Mouse (Mus musculus) CD4-positive, CD25-positive, alpha-beta regulatory T cell, adult 4 months (primary cell): ENCODE measurements around the gene Faap24. TPM values are rescaled to one million over a fixed set of nuclear protein-coding genes. Genes with fewer than 3 reads are reported as not detected.

Experiments
- ATAC-seq: one replicate; pipeline ENCODE4 v1.8.0; 2017
- polyA plus RNA-seq, 2 experiments: library from polyadenylated mRNA; unstranded; fragments of 100-300 nt; shearing (Covaris generic); gene quantifications; one replicate each; pipeline ENCODE4 v1.2.1; 2017

The Faap24 gene
- polyA plus RNA-seq, 2 experiments from 2014 or later = 34.0 to 40.4 TPM

DNA sequence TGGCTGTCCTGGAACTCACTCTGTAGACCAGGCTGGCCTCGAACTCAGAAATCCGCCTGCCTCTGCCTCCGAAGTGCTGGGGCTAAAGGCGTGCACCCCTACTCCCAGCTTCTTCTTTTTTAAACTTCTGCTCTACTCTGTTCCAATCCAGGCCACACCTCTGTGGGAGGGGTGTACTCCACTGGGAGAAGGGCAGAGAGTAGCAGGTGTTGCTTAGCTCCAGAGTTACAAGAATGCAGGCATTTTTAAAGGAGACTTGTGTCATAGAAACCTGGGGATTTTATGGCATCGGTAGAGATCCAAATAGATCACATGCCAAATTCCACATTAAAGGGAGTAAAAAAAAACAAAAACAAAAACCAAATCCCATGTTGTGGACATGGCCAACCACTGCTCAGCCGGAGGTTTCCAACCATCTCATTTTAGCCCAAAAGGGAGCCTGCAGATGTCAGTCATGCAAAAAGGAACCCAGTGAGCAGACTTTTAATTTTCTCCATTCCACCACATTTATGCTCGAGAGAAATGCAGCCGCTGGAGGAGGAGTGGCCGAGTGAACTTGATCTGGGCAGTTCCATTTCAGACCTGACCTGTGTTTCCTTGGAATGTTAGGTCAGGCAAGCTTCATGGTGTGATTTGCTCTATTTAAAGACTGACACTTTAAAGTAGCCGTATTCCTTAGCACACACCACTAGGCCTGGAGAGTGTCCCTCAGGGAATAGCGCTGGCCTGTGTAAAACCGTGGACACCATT lies 31.3 kb downstream of the Faap24 start:
- no peak for ATAC-seq

DNA sequence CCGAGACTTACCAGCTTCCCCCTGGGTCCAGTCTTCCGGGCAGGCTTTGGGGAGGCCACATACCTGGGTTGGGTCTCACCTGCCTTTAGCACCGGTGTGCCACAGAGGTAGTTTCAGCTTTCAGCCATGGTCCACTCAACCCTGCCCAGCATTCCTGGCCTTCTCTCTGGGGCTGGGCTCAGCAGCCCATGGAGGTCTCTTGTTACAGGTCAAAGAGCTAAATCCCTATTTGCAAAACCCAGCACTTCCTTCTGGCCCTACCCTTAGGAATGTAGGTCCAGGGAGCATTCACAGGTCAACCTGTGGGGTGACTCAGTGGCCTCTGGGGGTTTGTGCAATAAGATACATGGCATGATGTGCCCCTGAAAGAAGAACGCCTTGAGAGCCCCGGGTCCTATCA lies 33.8 kb downstream of the Faap24 start:
- ATAC-seq = no peak

DNA sequence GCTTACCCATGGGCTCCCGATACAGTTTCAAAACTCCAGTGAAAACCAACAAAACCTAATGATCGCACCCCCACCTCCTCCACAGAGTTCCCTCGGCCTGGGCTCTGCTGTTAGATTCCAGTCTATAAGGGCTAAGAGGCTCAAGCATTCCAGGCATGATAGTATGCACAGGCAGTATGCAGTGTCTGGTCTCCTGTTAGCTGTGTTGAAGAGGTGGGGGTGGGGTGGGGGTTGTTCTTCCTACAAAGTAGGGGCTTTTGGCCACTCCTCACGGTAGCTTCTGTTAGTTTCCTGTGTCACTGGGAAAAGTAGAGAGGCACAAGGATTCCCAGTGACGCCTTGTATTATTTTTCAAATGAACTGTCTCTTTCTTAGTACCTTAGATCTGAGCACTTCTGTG lies 34.4 kb downstream of the Faap24 start:
- ATAC-seq = no peak

DNA sequence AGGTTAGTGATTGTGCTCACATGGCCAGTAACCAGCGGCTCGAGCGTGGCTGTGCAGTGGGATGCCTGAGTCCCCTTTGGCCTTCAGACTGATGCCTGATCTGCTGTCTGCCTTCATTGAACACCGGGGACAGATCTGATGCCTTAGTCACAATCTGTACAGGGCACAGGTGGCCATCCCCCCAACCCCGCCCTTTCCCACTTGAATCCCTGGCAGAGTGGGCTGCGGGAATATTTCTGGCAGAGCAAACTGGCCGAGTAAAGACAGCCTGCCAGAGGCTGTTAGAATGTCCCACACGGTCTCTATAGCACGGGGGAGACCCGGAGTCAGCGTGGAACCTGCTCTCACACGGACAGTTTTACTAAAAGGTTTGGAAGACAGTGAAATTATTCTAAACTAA lies 39.0 kb downstream of the Faap24 start:
- ATAC-seq = no peak

DNA sequence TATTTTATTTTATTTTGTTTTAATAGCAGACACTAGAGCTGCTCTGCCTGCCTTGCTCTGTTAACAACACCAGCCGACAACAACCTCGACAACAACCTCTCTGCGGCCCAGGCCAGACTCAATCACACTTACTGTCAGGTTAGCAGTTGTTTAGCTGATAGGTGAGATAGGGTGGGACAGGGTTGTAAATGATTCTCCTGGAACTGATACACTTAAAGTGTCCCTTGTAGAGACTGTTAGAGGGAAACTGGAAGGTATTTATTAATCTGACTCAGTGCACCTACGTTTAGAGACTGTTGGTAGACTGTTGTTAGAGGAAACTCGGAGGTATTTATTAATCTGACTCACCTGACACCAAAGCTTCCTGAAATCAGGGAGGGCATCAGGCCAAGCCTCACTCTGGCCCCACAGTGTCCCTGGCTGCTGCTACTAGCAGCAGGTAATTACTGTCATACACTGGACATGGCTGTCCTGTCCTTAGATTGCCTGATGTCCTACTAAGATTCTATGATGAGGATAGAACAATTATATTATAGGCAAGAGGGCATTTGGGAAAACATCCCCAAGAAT lies 41.2 kb downstream of the Faap24 start:
- ATAC-seq = no peak

DNA sequence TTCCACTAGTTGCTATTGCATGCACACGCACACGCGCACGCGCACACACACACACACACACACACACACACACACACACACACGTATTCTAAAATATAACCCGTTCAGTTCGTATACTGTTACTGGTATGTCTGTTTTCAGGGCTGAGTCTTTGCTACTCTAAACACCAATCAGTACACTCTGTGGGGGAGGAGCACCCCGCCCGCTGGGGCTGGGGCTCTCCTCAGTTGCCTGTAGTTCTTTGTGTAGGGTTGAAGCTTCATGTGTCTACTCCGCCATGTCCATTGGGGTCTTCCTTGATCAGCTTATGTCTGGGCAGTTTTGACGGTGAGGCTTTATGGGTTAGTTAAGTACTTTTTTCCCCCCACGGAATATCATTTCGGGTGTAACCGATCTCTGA lies 43.3 kb downstream of the Faap24 start:
- ATAC-seq = no peak

DNA sequence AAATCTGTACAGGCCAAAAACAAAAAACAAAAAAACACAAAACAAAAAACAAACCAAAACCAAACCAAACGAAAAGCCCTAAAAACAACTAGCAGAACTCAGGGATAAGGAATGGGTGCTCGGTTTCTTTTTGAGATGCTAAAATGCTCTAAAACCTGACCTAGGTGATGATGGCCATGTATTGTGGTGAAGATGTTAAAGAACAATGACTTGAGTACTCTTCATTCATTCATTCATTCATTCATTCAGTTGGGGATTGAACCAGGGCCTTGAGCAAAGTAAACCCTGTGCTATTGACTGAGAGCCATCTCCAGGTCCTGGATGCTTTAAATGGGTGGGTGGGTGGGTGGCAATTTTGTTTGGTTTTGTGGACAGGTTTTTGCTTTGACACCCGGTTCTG lies 45.5 kb downstream of the Faap24 start:
- ATAC-seq = no peak

DNA sequence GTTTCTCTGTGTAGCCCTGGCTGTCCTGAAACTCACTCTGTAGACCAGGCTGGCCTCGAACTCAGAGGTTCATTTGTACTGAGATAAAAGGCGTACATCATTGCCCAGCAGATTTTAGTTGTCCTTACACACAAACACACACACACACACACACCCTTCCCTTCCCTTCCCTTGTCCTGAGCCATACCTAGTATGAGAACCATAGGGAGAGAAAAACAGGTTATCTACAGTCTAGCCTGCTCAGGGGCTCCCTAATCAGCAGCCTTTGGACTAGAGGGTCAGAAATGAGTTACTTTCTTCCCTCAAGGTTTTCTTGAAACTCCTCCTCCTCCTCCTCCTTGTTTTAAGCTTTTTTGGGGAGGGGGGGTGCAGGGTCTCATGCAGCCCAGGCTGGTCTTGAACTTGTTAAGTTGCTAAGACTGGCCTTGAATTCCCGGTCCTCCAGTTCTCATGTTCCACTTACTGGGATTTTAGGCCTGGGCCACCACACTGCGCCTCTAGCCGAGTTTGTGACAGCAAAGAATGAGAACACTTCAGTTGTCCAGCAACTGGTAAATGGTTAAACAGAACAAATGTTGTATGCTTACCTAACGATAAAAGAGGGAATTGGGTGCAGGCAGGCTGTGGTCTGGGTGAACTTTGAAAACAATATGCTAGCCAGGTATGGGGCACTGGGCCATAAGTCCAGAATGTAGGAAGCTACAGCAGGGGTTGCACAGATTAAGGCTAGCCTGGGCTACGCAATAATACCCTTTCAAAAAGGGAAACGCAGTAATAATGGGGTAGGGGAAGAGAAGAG lies 46.6 kb downstream of the Faap24 start:
- no peak for ATAC-seq

DNA sequence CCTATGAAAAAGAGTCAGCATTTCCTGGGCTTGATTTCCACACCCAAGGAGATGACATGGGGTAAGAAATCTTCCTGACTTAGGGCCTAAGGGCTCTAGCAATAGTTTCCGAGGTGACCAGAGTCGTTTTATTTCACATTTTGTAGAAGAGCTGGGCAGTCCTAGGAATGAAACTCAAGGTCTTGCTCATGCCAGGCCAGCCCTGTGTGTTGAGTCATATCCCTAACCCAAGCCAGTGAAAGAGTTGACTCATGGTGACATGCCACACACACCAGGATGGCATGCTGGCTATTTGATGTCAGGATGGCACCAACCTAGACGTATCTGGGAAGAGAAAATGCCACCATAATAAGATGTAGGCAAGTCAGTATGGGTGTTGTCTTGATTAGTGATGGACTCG lies 47.6 kb downstream of the Faap24 start:
- ATAC-seq = no peak

DNA sequence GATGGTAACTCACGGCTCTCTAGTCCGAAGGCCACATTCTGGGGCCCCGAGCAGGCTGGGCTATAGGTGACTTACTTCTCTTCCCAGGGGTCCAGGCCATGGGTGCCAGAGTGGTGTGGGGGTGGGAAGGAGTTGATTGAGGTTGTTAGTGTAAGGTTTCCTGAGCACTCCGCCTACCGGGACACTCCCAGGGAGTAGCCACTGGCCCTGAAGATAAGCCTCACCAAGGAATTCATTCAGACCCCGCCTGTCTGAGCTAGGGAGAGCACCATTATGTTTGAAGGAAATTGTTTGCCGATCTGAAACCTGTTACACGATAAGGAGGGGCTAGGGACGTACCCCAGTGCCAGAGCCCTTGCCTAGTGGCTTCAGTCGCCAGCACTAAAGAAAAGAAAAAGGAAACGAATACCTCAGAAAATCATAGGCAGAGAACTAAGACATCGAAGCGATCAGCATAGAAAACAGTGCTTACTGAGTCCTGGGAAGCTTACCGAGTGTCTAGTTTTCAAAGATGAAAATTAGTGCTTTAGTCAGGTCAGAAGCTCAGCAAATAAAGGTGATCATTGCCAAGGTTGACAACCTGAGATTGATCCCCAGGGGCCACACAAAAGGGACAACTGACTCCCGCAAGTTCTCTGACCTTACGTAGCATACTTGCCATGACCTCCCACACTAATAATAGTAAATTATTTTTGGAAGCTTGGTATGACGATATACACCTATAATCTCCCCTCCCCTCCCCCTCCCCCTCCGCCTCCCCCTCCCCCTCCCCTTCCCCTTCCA lies 48.5 kb downstream of the Faap24 start:
- no peak for ATAC-seq

DNA sequence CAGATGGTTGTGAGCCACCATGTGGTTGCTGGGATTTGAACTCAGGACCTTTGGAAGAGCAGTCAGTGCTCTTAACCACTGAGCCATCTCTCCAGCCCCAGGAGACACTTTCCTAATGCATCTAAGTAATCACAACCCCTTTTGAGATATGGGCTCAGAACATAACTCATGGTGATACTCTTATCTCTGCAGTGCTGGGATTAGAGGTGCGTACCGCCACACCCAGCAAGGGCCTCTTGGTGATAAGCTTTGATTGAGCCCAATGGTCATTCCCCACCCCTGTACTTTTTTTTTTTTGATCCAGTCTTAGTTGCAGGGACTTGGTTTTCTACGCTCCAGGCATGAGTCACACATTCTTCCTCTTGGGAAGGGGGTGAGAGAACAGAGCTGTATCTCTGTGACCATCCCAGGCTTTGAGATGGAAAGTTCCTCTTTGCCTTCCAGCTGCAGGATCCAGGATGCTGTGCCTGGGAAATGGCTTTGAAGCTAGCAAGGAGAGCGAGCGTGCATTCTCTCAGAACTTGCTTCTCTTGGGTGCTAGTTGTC lies 51.8 kb downstream of the Faap24 start:
- ATAC-seq = no peak

DNA sequence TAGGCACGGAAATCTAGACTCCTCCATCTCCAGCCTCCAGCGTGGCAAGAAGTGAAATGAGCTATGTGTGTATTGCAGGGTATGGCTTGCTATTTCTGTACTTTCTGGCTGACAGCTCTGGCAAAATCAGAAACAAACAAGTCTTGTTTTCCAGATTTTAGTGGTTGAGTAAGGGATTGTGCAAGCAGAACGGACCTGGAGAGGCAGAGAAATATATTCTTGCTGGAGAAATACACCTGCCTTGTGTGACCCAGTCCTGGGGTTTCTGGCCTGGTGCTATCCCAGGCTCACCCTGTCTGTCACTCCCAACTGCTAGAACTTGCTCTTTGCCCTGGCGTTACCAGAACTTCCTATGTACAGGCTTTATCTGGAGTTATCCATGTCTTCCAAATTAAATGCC lies 54.1 kb downstream of the Faap24 start:
- ATAC-seq = no peak

Other genes with a start within 250 kb of the Faap24 start
- gene Slc7a10, start 210.5 kb downstream of the Faap24 start, polyA plus RNA-seq = 1 to 10 TPM; 6.7 to 7.4 TPM
- 1 to 10 TPM in 1 of 2 experiments, under 1 TPM in 1; 0.51 to 1.8 TPM for gene Lrp3, start 181.3 kb downstream of the Faap24 start, polyA plus RNA-seq
- gene Gpatch1, start 78.4 kb downstream of the Faap24 start, polyA plus RNA-seq = 10 to 100 TPM; 22.4 to 28.6 TPM
- gene Rhpn2, start 62.7 kb downstream of the Faap24 start, polyA plus RNA-seq = under 1 TPM; 0.28 to 0.39 TPM
- 10 to 100 TPM; 14.2 to 23.5 TPM for gene Cep89, start 199 bp upstream of the Faap24 start, polyA plus RNA-seq
- not detected for gene Slc7a9, start 52.0 kb upstream of the Faap24 start, polyA plus RNA-seq
- not detected for gene Tdrd12, start 140.9 kb upstream of the Faap24 start, polyA plus RNA-seq
- 10 to 100 TPM; 42.0 to 46.8 TPM for gene Nudt19, start 159.5 kb upstream of the Faap24 start, polyA plus RNA-seq
- not detected for gene Rgs9bp, start 188.7 kb upstream of the Faap24 start, polyA plus RNA-seq
- 10 to 100 TPM; 52.8 to 73.2 TPM for gene Ankrd27, start 189.4 kb upstream of the Faap24 start, polyA plus RNA-seq